Mouse (Mus musculus) embryonic facial prominence, embryonic 11.5 days (tissue): Measurements from ENCODE around the gene Ctdnep1. TPM values are rescaled to one million over a fixed set of nuclear protein-coding genes. Genes with fewer than 3 reads are reported as not detected.

Source experiments
- ATAC-seq: fragments of 200-750 bp; cut with Nextera tagmentation; replicated peaks from 2 replicates; pipeline ENCODE4 v1.8.0; 2017; ENCODE audit warnings: low read depth; ENCODE audit not compliant: insufficient number of reproducible peaks, low FRiP score, low TSS enrichment
- DNase-seq: peaks from one replicate; pipeline ENCODE4 v3.0.0-alpha.2; 2015; ENCODE audit warnings: low spot score
- H3K27ac ChIP-seq: fragments of 300-500 bp; sonication (generic); replicated peaks from 2 replicates; pipeline ENCODE4 v1.5.1; 2014; ENCODE audit warnings: mild to moderate bottlenecking, low read depth, low read length, control low read depth
- H3K27me3 ChIP-seq: fragments of 300-500 bp; sonication (generic); 2 replicates; pipeline ENCODE4 v1.6.1; 2014; ENCODE audit warnings: mild to moderate bottlenecking, low read length, moderate library complexity, mixed read lengths; ENCODE audit not compliant: control insufficient read depth, insufficient read depth
- H3K36me3 ChIP-seq: fragments of 300-500 bp; sonication (generic); replicated peaks from 2 replicates; pipeline ENCODE4 v1.6.1; 2014; ENCODE audit warnings: low read depth, mild to moderate bottlenecking, low read length, moderate library complexity, mixed read lengths; ENCODE audit not compliant: control insufficient read depth, insufficient read depth
- H3K4me1 ChIP-seq: fragments of 300-500 bp; sonication (generic); 2 replicates; pipeline ENCODE4 v1.6.1; 2014; ENCODE audit warnings: low read length, mixed read lengths; ENCODE audit not compliant: control insufficient read depth, insufficient read depth
- H3K4me2 ChIP-seq: fragments of 300-500 bp; sonication (generic); 2 replicates; pipeline ENCODE4 v1.6.1; 2014; ENCODE audit warnings: low read depth, mild to moderate bottlenecking, control low read depth, low read length, moderate library complexity
- H3K4me3 ChIP-seq: fragments of 300-500 bp; sonication (generic); 2 replicates; pipeline ENCODE4 v1.5.1; 2014; ENCODE audit warnings: low read depth, low read length, control low read depth
- H3K9ac ChIP-seq: fragments of 300-500 bp; sonication (generic); replicated peaks from 2 replicates; pipeline ENCODE4 v1.6.1; 2014; ENCODE audit warnings: mild to moderate bottlenecking, control low read depth, low read length
- H3K9me3 ChIP-seq: fragments of 300-500 bp; sonication (generic); replicated peaks from 2 replicates; pipeline ENCODE4 v1.6.1; 2016; ENCODE audit warnings: mild to moderate bottlenecking, low read length, inconsistent platforms, mixed read lengths; ENCODE audit not compliant: control insufficient read depth
- WGBS: fragments of 180-500 bp; shearing (Covaris S2); extraction: QIAGEN DNeasy Blood & Tissue Kit; methylation state at CpG from one replicate; pipeline ENCODE4 v1.1.7; 2014; 5-methylcytosine and 5-hydroxymethylcytosine counted together
- polyA plus RNA-seq: library from polyadenylated mRNA; unstranded; fragments of >200 nt; fragmentation: Nextera tagmentation; extraction: Ambion mirVana; gene quantifications from 2 replicates; pipeline ENCODE4 v1.2.1, GENCODE M21; 2014

Gene Ctdnep1
- polyA plus RNA-seq, 1 experiment from 2014 or later, result 26.2 TPM

GRCm38 (mm10) chr11:69945216-69945615, 35.7 kb upstream of the Ctdnep1 start:
- peaks cover 4% of the 10 kb centered on the region for H3K36me3 ChIP-seq
- DNase-seq (no peak), ATAC-seq (no peak)
- 73% methylated on average over 13 of the region's 13 CpGs for WGBS
- no peak overlapping the region for H3K4me2 ChIP-seq
- no peak overlapping the region for H3K9ac ChIP-seq
- no peak overlapping the region for H3K27ac ChIP-seq
- no peaks in the 10 kb centered on the region for H3K9me3 ChIP-seq
- H3K4me3 ChIP-seq, result no peak overlapping the region
- H3K4me1 ChIP-seq, result 0 out of 2 replicates have a peak, but pooled peaks cover 3% of the 10 kb centered on the region
- no peaks in the 10 kb centered on the region for H3K27me3 ChIP-seq

- peaks cover 4% of the 10 kb centered on the region for H3K36me3 ChIP-seq
- WGBS, result 89% methylated on average over 18 of the region's 18 CpGs
- H3K4me1 ChIP-seq, result 0 out of 2 replicates have a peak, but pooled peaks cover 3% of the 10 kb centered on the region
- no peak for DNase-seq
- H3K9me3 ChIP-seq, result no peaks in the 10 kb centered on the region
- H3K4me3 ChIP-seq, result no peak overlapping the region; the same call in 1 of the 2 replicates
- no peaks in the 10 kb centered on the region for H3K27me3 ChIP-seq
- ATAC-seq, result no peak
- H3K9ac ChIP-seq, result no peak overlapping the region
- H3K4me2 ChIP-seq, result peak overlapping the region; percentile 69
- no peak overlapping the region for H3K27ac ChIP-seq
Observed at GRCm38 (mm10) chr11:69945997-69946891, 34.7 kb upstream of the Ctdnep1 start.

- WGBS, result under 1% methylated on average over 29 of the region's 29 CpGs
- H3K27ac ChIP-seq, result peak overlapping the region; percentile 87
- peak; percentile 76 for DNase-seq
Observed at GRCm38 (mm10) chr11:69947337-69948065, 33.5 kb upstream of the Ctdnep1 start.

GRCm38 (mm10) chr11:69948066-69948762, 32.7 kb upstream of the Ctdnep1 start, which contains the start of gene Slc2a4:
Slc2a4 (minus strand) TSS chr11:69948188.
- Histone ChIP-seq H3K4me1 (0 out of 2 replicates have a peak, but pooled peaks cover 3% of the 10 kb centered on the region), H3K36me3 (peaks cover 4% of the 10 kb centered on the region), H3K27ac (peak within 1 kb of the TSS; percentile 87), H3K9me3 (no peaks in the 10 kb centered on the region), H3K4me3 (peak within 1 kb of the TSS; percentile 58), H3K27me3 (no peaks in the 10 kb centered on the region), H3K9ac (peak within 1 kb of the TSS; percentile 80), H3K4me2 (peak within 1 kb of the TSS; percentile 69)
- DNase-seq, result peak; percentile 99
- under 1% methylated on average over 34 of the region's 34 CpGs for WGBS
- ATAC-seq, result peak; percentile 91

More at GRCm38 (mm10) chr11:69947337-69948065, 33.5 kb upstream of the Ctdnep1 start:
- ATAC-seq, result peak; percentile 22
- Histone ChIP-seq H3K4me2 (peak overlapping the region; percentile 69), H3K4me3 (peak overlapping the region; percentile 58), H3K4me1 (0 out of 2 replicates have a peak, but pooled peaks cover 3% of the 10 kb centered on the region), H3K27me3 (no peaks in the 10 kb centered on the region), H3K36me3 (peaks cover 4% of the 10 kb centered on the region), H3K9me3 (no peaks in the 10 kb centered on the region), H3K9ac (peak overlapping the region; percentile 63)

- Histone ChIP-seq H3K9me3 (no peaks in the 10 kb centered on the region), H3K27me3 (no peaks in the 10 kb centered on the region), H3K27ac (peak overlapping the region; percentile 87), H3K4me2 (peak overlapping the region; percentile 69), H3K4me3 (peak overlapping the region; percentile 58), H3K36me3 (peaks cover 4% of the 10 kb centered on the region), H3K9ac (peak overlapping the region; percentile 80), H3K4me1 (0 out of 2 replicates have a peak, but pooled peaks cover 3% of the 10 kb centered on the region)
- 0% methylated on average over 14 of the region's 14 CpGs for WGBS
- ATAC-seq (peak; percentile 53), DNase-seq (peak; percentile 96)
Observed at GRCm38 (mm10) chr11:69948763-69949150, 32.2 kb upstream of the Ctdnep1 start.

GRCm38 (mm10) chr11:69950807-69951459, 30.0 kb upstream of the Ctdnep1 start:
- Histone ChIP-seq H3K4me3 (no peak overlapping the region), H3K27me3 (no peaks in the 10 kb centered on the region), H3K9ac (no peak overlapping the region), H3K27ac (no peak overlapping the region), H3K4me1 (0 out of 2 replicates have a peak, but pooled peaks cover 3% of the 10 kb centered on the region), H3K4me2 (no peak overlapping the region), H3K9me3 (no peaks in the 10 kb centered on the region), H3K36me3 (no peaks in the 10 kb centered on the region)
- 40% methylated on average over 4 of the region's 4 CpGs for WGBS
- DNase-seq, result no peak
- no peak for ATAC-seq

- Histone ChIP-seq H3K4me2 (no peak overlapping the region), H3K9ac (no peak overlapping the region), H3K27ac (no peak overlapping the region), H3K27me3 (no peaks in the 10 kb centered on the region), H3K4me3 (no peak overlapping the region), H3K4me1 (0 out of 2 replicates have a peak, but pooled peaks cover under 1% of the 10 kb centered on the region), H3K9me3 (no peaks in the 10 kb centered on the region), H3K36me3 (no peaks in the 10 kb centered on the region)
- WGBS, result 29% methylated on average over 1 of the region's 1 CpGs
- ATAC-seq, result no peak
- DNase-seq, result no peak
Observed at GRCm38 (mm10) chr11:69952274-69952673, 28.7 kb upstream of the Ctdnep1 start.
